Mouse (Mus musculus) limb, embryonic 10.5 days (tissue): ENCODE data around the gene Ggnbp2. TPM values are rescaled to one million over a fixed set of nuclear protein-coding genes. Genes with fewer than 3 reads are reported as not detected.

Source experiments
- DNase-seq: peaks from one replicate; pipeline ENCODE4 v3.0.0-alpha.2; 2017; ENCODE audit warnings: low spot score
- H3K27ac ChIP-seq: fragments of 300-500 bp; sonication (generic); 2 replicates; pipeline ENCODE4 v1.5.1; 2016; ENCODE audit warnings: mild to moderate bottlenecking
- H3K27me3 ChIP-seq: fragments of 300-500 bp; sonication (generic); 2 replicates; pipeline ENCODE4 v1.6.1; 2016; ENCODE audit warnings: low read depth, mild to moderate bottlenecking; ENCODE audit not compliant: poor library complexity, severe bottlenecking
- H3K36me3 ChIP-seq: fragments of 300-500 bp; sonication (generic); 2 replicates; pipeline ENCODE4 v1.6.1; 2016; ENCODE audit warnings: mild to moderate bottlenecking, moderate library complexity
- H3K4me1 ChIP-seq: fragments of 300-500 bp; sonication (generic); 2 replicates; pipeline ENCODE4 v1.6.1; 2016
- H3K4me3 ChIP-seq: fragments of 300-500 bp; sonication (generic); 2 replicates; pipeline ENCODE4 v1.5.1; 2016; ENCODE audit warnings: mild to moderate bottlenecking, moderate library complexity
- H3K9me3 ChIP-seq: fragments of 300-500 bp; sonication (generic); replicated peaks from 2 replicates; pipeline ENCODE4 v1.6.1; 2016; ENCODE audit warnings: mild to moderate bottlenecking
- WGBS: fragments of 180-500 bp; shearing (Covaris S2); methylation state at CpG from one replicate; pipeline ENCODE4 v1.1.7; 2016; 5-methylcytosine and 5-hydroxymethylcytosine counted together
- polyA plus RNA-seq: library from polyadenylated mRNA; unstranded; fragments of >200 nt; fragmentation: Nextera tagmentation; extraction: Ambion mirVana; gene quantifications from 2 replicates; pipeline ENCODE4 v1.2.1, GENCODE M21; 2016

Gene Ggnbp2
- 53.6 and 61.5 TPM in 2 replicates for polyA plus RNA-seq

DNA sequence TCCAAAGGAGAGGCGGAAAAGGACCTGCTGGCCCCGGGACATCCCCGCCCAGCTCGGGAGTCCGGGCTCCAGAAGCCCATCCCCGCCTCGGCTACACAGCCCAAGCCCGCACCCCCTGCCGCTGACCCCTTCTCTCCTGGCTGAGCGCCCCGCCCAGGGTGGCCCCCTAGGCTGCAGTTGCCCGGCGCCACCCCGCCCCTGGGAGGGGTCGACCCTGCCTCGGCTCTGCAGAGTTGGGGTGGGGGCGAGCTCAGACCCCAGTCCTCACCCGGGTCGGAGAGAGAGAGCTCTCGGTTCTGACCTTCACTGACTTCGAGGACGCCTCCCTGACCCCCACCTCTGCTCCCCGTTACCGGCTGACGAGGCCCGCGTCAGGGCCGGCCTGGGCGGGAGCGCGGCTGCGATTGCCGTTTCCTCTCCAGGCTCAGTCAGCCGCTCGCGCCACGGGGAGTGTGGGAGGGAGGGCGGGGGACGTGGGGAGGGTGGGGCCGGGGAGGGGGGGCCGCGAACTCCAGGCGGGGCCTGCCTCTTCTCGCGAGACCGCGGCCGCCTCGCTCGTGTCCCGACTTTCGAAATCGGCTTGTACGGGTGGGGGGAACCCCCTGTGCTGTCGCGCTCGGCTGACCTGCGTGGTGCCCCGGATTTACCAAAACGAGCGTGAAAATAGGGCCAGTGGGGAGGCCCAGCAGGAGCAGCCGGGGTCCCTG lies at the start of gene Ggnbp2:
Gene Ggnbp2 (minus strand): TSS at position 481 of the 707 bp plus-strand sequence.
- Histone ChIP-seq H3K9me3 (no peaks in the 10 kb centered on the region), H3K27me3 (no peaks in the 10 kb centered on the region), H3K4me3 (peak within 1 kb of the TSS; percentile 74), H3K36me3 (peaks cover 8% of the 10 kb centered on the region), H3K27ac (peak within 1 kb of the TSS; percentile 97), H3K4me1 (peaks cover 32% of the 10 kb centered on the region)
- DNase-seq, result peak; percentile 93
- under 1% methylated on average over 56 of the region's 62 CpGs for WGBS

DNA sequence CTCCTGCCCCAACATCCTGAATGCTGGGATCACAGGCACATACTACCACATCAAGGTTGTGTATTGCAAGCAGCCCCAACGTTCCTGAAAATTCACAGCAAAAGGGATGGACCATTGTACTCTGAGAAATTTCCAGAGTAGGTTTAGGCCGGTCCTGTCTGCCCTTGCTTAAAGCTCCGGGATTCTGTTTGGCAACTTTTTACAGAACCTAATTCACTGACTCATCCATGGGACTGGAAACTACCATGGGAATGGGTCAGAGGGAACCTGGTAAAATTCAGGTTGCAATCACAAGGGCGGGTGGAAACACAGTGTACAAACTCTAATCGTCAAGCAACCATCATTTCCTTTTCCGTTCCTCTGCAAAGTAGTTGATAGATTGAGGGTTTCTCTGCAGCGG lies 49.3 kb upstream of the Ggnbp2 start:
- no peaks in the 10 kb centered on the region for H3K9me3 ChIP-seq
- H3K4me3 ChIP-seq, result no peak overlapping the region
- peaks cover 19% of the 10 kb centered on the region for H3K4me1 ChIP-seq
- H3K27me3 ChIP-seq, result no peaks in the 10 kb centered on the region
- 73% methylated on average over 7 of the region's 7 CpGs for WGBS
- no peaks in the 10 kb centered on the region for H3K36me3 ChIP-seq
- no peak for DNase-seq
- H3K27ac ChIP-seq, result no peak overlapping the region

DNA sequence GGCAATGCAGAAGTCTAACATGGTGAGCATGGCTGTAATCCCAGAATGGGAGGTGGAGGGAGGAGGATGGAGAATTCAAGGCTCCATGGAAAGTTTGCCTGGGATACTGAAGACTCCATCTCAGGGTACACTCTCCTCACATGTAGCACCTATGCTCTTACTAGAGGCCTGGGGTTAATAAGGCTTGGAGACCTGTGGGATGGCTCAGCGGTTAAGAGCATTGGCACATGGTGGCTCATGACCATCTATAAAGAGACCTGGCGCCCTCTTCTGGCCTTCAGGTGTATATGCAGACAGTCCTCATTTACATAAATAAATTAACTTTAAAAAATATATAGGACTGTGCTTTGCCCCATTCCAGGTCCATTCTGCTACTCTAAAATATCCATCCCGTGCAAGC lies 48.7 kb upstream of the Ggnbp2 start:
- Histone ChIP-seq H3K27ac (no peak overlapping the region), H3K4me1 (peaks cover 23% of the 10 kb centered on the region), H3K36me3 (peaks cover 5% of the 10 kb centered on the region), H3K4me3 (no peak overlapping the region), H3K27me3 (no peaks in the 10 kb centered on the region), H3K9me3 (no peaks in the 10 kb centered on the region)
- WGBS, result 57% methylated on average over 3 of the region's 3 CpGs
- DNase-seq, result no peak

DNA sequence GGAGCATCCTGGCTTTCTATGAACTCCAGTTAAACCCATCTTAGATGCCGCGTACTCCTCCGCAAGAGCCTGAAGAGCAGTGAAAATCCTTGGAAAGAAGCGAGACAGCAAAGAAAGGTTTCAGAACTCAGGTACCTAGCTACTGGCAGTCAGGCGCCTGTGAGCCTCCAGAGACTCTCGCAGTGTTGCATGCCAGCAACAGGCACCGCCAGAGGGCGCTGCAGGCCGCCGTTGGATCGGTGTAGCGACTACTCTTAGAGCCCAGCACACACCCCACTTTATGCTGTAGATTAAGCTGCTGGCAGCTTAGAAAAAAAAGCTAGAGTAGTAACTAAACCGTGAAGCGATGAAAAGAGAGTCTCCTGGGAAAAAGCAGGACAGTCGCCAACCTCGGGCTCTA lies 47.8 kb upstream of the Ggnbp2 start:
- Histone ChIP-seq H3K9me3 (no peaks in the 10 kb centered on the region), H3K4me3 (peak overlapping the region; percentile 31), H3K4me1 (peaks cover 26% of the 10 kb centered on the region), H3K27ac (no peak overlapping the region), H3K27me3 (no peaks in the 10 kb centered on the region), H3K36me3 (peaks cover 14% of the 10 kb centered on the region)
- WGBS, result 7% methylated on average over 16 of the region's 16 CpGs
- DNase-seq, result peak; percentile 95

DNA sequence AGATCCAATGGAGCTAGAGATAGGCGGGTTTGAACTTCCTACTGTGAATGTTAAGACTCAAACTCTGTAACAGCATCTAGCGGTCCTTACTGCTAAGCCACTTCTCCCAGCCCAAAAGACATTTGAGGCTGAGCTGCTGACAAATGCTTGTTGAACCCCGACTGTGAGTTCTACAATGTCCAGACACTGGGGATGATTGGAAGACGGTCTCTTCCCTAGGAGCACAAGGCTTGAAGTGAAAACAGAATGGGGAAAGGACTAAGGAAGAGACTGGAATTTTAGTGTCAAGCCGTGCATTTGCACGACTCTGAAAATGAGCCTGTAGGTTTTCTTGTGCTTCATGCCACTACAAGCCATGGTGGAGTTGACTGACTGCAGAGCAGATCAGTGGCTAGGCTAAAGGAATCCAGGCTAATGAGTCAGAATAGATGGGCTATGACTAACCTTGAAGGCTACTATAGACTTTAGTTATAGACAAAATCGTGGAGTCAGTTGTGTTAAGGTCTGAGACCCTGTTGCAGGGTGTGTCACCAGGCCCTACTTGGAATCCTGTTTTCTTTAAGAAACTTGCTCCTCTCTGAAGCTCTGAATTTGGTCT lies 46.2 kb upstream of the Ggnbp2 start:
- 64% methylated on average over 7 of the region's 7 CpGs for WGBS
- H3K27ac ChIP-seq, result peak overlapping the region; percentile 15; the same call in 1 of the 2 replicates
- DNase-seq, result no peak
- H3K36me3 ChIP-seq, result peaks cover 30% of the 10 kb centered on the region
- H3K4me1 ChIP-seq, result peaks cover 26% of the 10 kb centered on the region
- H3K27me3 ChIP-seq, result no peaks in the 10 kb centered on the region
- no peaks in the 10 kb centered on the region for H3K9me3 ChIP-seq
- H3K4me3 ChIP-seq, result peak overlapping the region; percentile 72

DNA sequence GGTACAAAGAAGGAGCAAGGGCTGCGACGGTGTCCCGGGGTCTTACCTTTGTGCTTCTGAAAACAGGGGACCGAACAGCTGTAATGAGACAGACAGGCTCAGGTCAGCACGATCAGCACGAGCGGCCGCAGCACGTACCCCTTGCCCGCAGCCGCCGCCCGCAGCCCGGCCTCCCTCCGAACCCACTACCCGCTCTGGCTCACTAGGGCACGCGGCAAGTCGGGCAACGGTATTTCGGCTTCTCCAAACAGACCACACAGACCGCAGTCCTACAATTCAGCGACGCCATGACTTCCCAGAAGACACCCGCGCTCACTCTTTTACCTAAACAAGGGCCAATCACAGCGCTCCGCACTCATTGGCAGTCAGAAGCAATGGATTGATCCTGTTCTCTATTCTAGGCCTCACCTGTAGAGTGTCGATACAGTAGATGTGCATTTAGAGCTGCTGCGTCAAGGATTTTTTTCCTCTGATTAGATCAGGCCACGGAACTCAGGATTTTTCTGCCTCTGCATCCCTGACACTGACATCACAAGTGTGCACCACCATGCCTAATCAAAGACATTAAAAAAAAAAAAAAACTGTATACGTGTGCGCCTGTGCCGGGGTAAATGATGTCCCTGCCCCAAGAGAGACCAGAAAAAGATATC lies 45.6 kb upstream of the Ggnbp2 start, which contains the start of gene Znhit3:
Gene Znhit3 (minus strand): TSS at position 314 of the 650 bp plus-strand sequence.
- H3K27ac ChIP-seq, result peak within 1 kb of the TSS; percentile 79
- peaks cover 36% of the 10 kb centered on the region for H3K36me3 ChIP-seq
- peak; percentile 80 for DNase-seq
- 4% methylated on average over 34 of the region's 34 CpGs for WGBS
- no peaks in the 10 kb centered on the region for H3K27me3 ChIP-seq
- no peaks in the 10 kb centered on the region for H3K9me3 ChIP-seq
- H3K4me1 ChIP-seq, result peaks cover 26% of the 10 kb centered on the region
- peak within 1 kb of the TSS; percentile 72 for H3K4me3 ChIP-seq

DNA sequence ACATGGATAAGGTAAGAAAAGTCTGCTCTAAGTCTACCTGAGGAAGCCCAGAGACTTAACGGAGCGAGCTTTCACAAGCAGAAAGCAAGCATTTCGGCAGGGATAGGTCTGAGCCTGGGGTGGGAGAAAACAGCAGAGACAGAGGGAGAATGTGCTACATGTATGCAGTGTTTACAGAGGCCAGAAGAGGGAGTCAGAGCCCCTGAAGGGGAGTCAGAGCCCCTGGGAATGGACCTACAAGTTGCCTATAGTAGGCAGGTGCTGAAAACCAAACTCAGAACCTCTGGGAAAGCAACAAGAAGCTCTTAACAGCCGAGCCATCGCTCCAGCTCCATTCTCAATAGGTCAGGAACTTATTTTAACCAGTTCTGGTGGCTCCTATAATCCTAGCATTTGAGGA lies 44.1 kb upstream of the Ggnbp2 start:
- Histone ChIP-seq H3K36me3 (peaks cover 51% of the 10 kb centered on the region), H3K27ac (no peak overlapping the region), H3K9me3 (no peaks in the 10 kb centered on the region), H3K27me3 (no peaks in the 10 kb centered on the region), H3K4me3 (peak overlapping the region; percentile 72; the same call in 1 of the 2 replicates), H3K4me1 (peaks cover 26% of the 10 kb centered on the region)
- WGBS, result 85% methylated on average over 5 of the region's 5 CpGs
- no peak for DNase-seq

DNA sequence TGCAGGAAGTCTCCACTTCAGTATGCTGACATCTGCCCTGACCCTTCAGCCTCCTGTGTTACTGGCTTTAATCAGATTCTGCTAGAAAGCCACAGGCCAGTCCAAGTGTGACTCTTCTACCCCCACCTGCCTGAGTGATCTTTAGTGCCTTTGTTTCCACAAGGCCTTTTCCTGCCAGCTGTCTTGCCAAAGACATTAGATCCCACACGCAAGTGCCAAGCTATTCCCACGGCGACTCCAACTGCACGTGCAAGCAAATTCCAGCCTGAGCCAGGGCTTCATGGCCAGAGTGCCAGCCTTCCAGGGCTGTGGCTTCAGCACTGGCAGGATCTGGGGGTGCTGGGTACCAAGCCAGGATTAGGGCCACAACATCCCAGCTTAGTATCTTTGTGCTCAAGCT lies 39.8 kb upstream of the Ggnbp2 start:
- H3K36me3 ChIP-seq, result peaks cover 94% of the 10 kb centered on the region
- 93% methylated on average over 4 of the region's 4 CpGs for WGBS
- H3K27ac ChIP-seq, result no peak overlapping the region
- H3K4me1 ChIP-seq, result peaks cover 12% of the 10 kb centered on the region
- H3K9me3 ChIP-seq, result no peaks in the 10 kb centered on the region
- DNase-seq, result no peak
- no peaks in the 10 kb centered on the region for H3K27me3 ChIP-seq
- no peak overlapping the region for H3K4me3 ChIP-seq

DNA sequence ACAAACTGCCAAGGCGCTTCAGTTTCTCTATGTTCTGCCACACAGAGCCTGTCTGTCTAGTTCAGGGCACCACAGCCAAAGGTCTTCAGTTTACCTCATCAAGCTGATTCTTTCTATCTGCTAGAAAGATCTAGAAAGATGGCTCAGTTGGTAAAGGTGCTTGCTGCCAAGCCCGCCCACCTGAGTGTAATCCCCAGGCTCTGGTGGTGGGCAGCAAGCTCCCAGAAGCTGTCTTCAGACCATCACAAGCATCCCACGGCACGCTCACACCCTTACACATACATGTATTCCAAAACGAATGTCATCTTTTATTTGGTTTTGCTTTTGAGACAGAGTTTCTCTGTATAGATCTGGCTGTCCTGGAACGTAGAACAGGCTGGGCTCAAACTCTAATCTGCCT lies 37.9 kb upstream of the Ggnbp2 start:
- DNase-seq, result no peak
- no peaks in the 10 kb centered on the region for H3K27me3 ChIP-seq
- no peaks in the 10 kb centered on the region for H3K9me3 ChIP-seq
- peaks cover 100% of the 10 kb centered on the region for H3K36me3 ChIP-seq
- H3K27ac ChIP-seq, result no peak overlapping the region
- 96% methylated on average over 6 of the region's 6 CpGs for WGBS
- H3K4me1 ChIP-seq, result no peaks in the 10 kb centered on the region
- no peak overlapping the region for H3K4me3 ChIP-seq

DNA sequence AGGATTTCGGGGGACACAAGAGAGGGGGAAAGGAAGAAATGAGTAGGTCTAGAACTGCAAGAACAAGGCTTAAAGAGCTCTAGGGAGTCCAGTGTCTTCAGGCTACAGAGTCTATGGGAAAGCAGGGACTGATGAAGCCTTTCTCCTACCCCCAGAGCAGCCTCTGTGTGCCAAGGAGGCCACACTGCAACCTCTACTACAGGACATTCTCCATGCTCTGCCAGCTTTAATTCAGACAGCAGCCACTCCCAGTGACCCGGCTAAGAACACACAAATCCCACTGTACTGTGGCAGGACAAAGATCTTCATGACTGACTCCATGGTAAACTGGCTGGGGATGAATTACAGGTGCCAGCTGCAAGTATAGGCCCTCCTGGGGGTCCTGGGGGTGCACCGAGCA lies 36.5 kb upstream of the Ggnbp2 start:
- H3K27ac ChIP-seq, result no peak overlapping the region
- H3K36me3 ChIP-seq, result peaks cover 100% of the 10 kb centered on the region
- no peaks in the 10 kb centered on the region for H3K27me3 ChIP-seq
- no peaks in the 10 kb centered on the region for H3K9me3 ChIP-seq
- DNase-seq, result no peak
- H3K4me3 ChIP-seq, result no peak overlapping the region
- 82% methylated on average over 3 of the region's 3 CpGs for WGBS
- no peaks in the 10 kb centered on the region for H3K4me1 ChIP-seq

DNA sequence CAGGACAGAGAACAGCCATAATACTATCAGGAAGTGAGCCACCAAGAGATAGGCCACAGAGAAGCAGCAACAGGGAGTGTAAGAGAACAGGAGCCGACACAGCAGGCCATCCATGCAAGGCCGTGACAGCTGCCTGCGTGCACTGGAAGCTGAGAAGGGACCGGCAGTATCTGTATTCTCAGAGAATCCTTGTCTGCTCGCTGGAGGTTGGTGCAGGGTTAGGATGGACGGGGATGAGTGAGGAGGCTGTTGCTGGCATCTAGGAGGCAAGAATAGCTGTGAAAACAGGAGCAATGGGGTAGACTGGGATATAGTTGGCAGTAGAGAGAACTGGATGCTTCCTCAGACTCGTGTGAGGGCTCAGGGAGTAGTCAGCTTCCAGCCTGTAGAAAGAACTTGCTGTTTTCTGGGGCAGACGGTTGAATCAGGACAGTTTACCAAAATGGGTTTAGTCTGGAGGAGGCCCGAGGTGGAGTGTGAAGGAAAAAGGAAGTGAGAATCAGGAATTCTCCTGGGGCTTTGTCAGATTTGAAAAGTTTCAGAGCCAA lies 34.1 kb upstream of the Ggnbp2 start:
- Histone ChIP-seq H3K4me3 (no peak overlapping the region), H3K4me1 (no peaks in the 10 kb centered on the region), H3K36me3 (peaks cover 100% of the 10 kb centered on the region), H3K27ac (no peak overlapping the region), H3K27me3 (no peaks in the 10 kb centered on the region), H3K9me3 (no peaks in the 10 kb centered on the region)
- WGBS, result 92% methylated on average over 9 of the region's 9 CpGs
- DNase-seq, result no peak

DNA sequence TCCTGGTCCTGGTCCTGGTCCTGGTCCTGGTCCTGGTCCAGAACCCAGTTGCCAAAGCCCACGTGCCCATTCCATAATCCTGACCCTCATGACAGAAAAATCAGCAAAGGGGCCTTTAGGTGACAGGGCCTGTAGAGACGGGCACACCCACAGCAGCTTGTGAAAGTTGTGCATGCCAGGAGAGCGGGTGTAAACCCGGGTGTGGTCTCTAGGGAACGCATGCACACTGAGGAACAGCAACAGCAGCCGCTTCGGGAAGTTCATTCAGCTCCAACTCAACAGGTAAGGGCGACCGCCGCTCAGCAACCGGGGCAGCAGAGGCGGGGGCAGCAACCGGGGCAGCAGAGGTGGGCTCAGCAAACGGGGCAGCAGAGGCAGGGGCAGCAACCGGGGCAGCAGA lies 22.5 kb upstream of the Ggnbp2 start:
- no peak overlapping the region for H3K27ac ChIP-seq
- no peaks in the 10 kb centered on the region for H3K27me3 ChIP-seq
- H3K4me3 ChIP-seq, result no peak overlapping the region
- no peak for DNase-seq
- H3K36me3 ChIP-seq, result peaks cover 95% of the 10 kb centered on the region
- H3K9me3 ChIP-seq, result no peaks in the 10 kb centered on the region
- H3K4me1 ChIP-seq, result no peaks in the 10 kb centered on the region
- WGBS, result 90% methylated on average over 14 of the region's 15 CpGs

DNA sequence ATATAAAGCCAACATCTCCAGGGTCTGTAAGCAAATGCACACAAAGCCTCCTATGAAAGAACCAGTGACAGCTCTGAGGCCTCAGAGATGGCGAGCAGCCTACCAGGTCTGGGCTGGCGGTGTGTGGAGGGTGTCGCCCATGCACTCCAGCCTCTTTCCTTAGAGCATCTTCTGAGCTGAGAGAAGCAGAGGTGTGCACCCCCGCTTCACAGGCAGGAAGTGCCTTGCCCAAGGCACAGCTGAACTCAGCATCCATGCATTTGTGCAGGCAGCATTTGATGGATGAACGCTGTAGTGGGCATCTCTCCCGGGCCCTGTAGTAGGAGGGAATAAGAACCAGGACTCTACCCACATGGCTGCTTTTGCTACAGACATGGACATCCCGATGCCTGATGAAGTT lies 21.1 kb upstream of the Ggnbp2 start:
- H3K4me3 ChIP-seq, result no peak overlapping the region
- no peak for DNase-seq
- no peaks in the 10 kb centered on the region for H3K4me1 ChIP-seq
- H3K9me3 ChIP-seq, result no peaks in the 10 kb centered on the region
- no peak overlapping the region for H3K27ac ChIP-seq
- H3K27me3 ChIP-seq, result no peaks in the 10 kb centered on the region
- 93% methylated on average over 7 of the region's 7 CpGs for WGBS
- H3K36me3 ChIP-seq, result peaks cover 95% of the 10 kb centered on the region
